Mouse (Mus musculus) forebrain, embryonic 13.5 days (tissue): ENCODE measurements around the gene Hoxa10. TPM values are rescaled to one million over a fixed set of nuclear protein-coding genes. Genes with fewer than 3 reads are reported as not detected.

Experiments used
- ATAC-seq: fragments of 200-750 bp; cut with Nextera tagmentation; 2 replicates; pipeline ENCODE4 v1.8.0; 2017
- H3K27ac ChIP-seq: fragments of 300-500 bp; sonication (generic); 2 replicates; pipeline ENCODE4 v1.5.1; 2015; ENCODE audit warnings: inconsistent platforms, mild to moderate bottlenecking, moderate library complexity
- H3K27me3 ChIP-seq: fragments of 300-500 bp; sonication (generic); 2 replicates; pipeline ENCODE4 v1.6.1; 2015; ENCODE audit warnings: mild to moderate bottlenecking, inconsistent platforms
- H3K36me3 ChIP-seq: fragments of 300-500 bp; sonication (generic); 2 replicates; pipeline ENCODE4 v1.6.1; 2015; ENCODE audit warnings: mild to moderate bottlenecking, inconsistent platforms; ENCODE audit not compliant: poor library complexity, severe bottlenecking
- H3K4me1 ChIP-seq: fragments of 300-500 bp; sonication (generic); 2 replicates; pipeline ENCODE4 v1.6.1; 2015; ENCODE audit warnings: inconsistent platforms
- H3K4me2 ChIP-seq: fragments of 300-500 bp; sonication (generic); 2 replicates; pipeline ENCODE4 v1.6.1; 2015; ENCODE audit warnings: inconsistent platforms, mild to moderate bottlenecking, moderate library complexity
- H3K4me3 ChIP-seq: fragments of 300-500 bp; sonication (generic); 2 replicates; pipeline ENCODE4 v1.5.1; 2015; ENCODE audit warnings: mild to moderate bottlenecking, inconsistent platforms
- H3K9ac ChIP-seq: fragments of 300-500 bp; sonication (generic); 2 replicates; pipeline ENCODE4 v1.6.1; 2015; ENCODE audit warnings: mild to moderate bottlenecking, inconsistent platforms
- H3K9me3 ChIP-seq: fragments of 300-500 bp; sonication (generic); replicated peaks from 2 replicates; pipeline ENCODE4 v1.6.1; 2016; ENCODE audit warnings: inconsistent platforms
- WGBS: fragments of 180-500 bp; shearing (Covaris S2); methylation state at CpG from one replicate; pipeline ENCODE4 v1.1.7; 2015; 5-methylcytosine and 5-hydroxymethylcytosine counted together
- microRNA counts: library from miRNA; unstranded; fragments of <30 nt; microRNA quantifications from one replicate; lab custom pipeline; 2016
- microRNA-seq: library from miRNA; unstranded; fragments of <30 nt; microRNA quantifications from one replicate; pipeline ENCODE4, GENCODE M21; 2016
- polyA plus RNA-seq: library from polyadenylated mRNA; unstranded; fragments of >200 nt; fragmentation: Nextera tagmentation; extraction: Ambion mirVana; gene quantifications from 2 replicates; pipeline ENCODE4 v1.2.1, GENCODE M21; 2015

The Hoxa10 gene
- polyA plus RNA-seq, 1 experiment from 2014 or later = 0.09 TPM

DNA sequence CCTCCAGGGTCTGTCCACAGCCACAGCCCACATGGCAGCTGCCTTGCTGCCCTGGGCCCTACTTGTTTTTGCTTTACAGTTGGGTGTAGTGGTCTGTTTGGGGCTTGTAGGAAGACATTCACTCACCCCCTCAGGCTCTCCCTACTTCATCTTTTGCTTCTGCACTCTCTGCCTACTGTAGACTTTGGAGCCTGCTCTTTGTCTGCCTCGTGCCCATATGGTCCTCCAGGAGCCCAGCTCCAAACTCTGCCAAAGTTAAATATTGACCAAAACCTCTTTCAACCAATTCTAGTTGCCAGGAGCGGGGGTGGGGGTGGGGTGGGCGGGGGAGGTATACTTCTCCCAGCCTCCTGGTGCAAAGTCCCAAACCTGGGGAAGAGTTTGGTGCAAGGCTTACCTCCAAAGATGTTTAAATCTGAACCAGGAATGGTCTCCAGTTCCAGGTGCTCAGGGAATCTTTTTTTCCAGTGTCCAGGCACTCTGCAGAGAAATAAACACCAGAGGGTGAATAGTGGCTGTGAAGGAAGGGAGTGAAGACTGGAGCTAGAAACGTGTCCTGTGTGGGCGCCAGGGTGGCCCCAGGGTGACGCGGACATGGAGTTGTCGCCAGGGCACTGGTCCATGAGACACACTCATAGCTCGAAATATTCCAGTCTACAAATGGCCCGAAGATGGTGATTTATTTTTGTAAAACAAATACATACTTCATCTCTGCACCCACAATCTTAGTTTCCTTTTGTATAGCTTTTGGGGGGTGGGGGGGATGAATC, 57.2 kb downstream of the Hoxa10 start:
- H3K4me2 ChIP-seq = no peak overlapping the region
- peaks cover 100% of the 10 kb centered on the region for H3K27me3 ChIP-seq
- no peak overlapping the region for H3K27ac ChIP-seq
- no peak overlapping the region for H3K9ac ChIP-seq
- no peaks in the 10 kb centered on the region for H3K36me3 ChIP-seq
- no peak for ATAC-seq
- H3K4me3 ChIP-seq = no peak overlapping the region
- no peaks in the 10 kb centered on the region for H3K4me1 ChIP-seq
- 7% methylated on average over 10 of the region's 10 CpGs for WGBS
- H3K9me3 ChIP-seq = no peaks in the 10 kb centered on the region

DNA sequence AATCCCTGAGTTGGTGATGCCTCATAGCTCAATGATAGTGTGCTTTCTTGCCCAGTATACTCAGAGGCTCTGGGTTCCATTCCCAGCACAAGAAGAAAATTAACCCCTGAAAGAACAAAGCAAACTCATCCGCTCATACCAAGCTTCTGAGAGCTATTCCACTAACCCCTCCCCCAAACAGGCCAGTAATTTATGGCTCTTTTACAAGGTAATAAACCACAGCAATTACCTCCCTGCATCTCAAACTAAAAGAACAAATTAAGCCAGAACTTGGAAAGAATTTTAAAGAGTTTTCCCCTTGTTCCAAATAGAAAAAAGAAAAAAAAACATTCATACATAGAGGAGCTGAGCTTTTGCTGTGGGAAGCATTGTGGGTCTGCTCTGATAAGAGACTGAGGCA, 57.9 kb downstream of the Hoxa10 start:
- Histone ChIP-seq H3K9ac (no peak overlapping the region), H3K27me3 (peaks cover 100% of the 10 kb centered on the region), H3K9me3 (no peaks in the 10 kb centered on the region), H3K27ac (no peak overlapping the region), H3K4me3 (no peak overlapping the region), H3K4me2 (no peak overlapping the region), H3K4me1 (no peaks in the 10 kb centered on the region), H3K36me3 (no peaks in the 10 kb centered on the region)
- 6% methylated on average over 1 of the region's 1 CpGs for WGBS
- no peak for ATAC-seq

GRCm38 (mm10) chr6:52182030-52182429, 58.6 kb downstream of the Hoxa10 start:
- H3K4me1 ChIP-seq = no peaks in the 10 kb centered on the region
- no peak for ATAC-seq

More at GRCm38 (mm10) chr6:52182030-52182429, 58.6 kb downstream of the Hoxa10 start:
- H3K27me3 ChIP-seq = peaks cover 100% of the 10 kb centered on the region
- H3K27ac ChIP-seq = no peak overlapping the region
- H3K4me3 ChIP-seq = no peak overlapping the region
- H3K9me3 ChIP-seq = no peaks in the 10 kb centered on the region
- H3K4me2 ChIP-seq = no peak overlapping the region
- WGBS = 17% methylated on average over 2 of the region's 2 CpGs
- no peak overlapping the region for H3K9ac ChIP-seq
- H3K36me3 ChIP-seq = no peaks in the 10 kb centered on the region

MicroRNAs within 50 kb of the gene (microRNA counts, 519-probe panel; counts per million panel counts)
- 177 counts per million, percentile 53 among the panel's probes with 10 or more counts for microRNA mmu-miR-196b (lab: Ali Mortazavi, UCI)

Small RNAs within 50 kb of the gene (microRNA-seq; reads per million reads assigned to microRNA genes)
- 23.6 reads per million, percentile 32 among the genes with 10 or more reads in this experiment for gene Mir196b

Other genes starting within 250 kb of the Hoxa10 start
- 3.6 and 4.1 TPM in 2 replicates for gene Skap2, start 228.3 kb downstream of the Hoxa10 start, polyA plus RNA-seq
- not detected in 2 replicates for gene Hoxa1, start 82.5 kb downstream of the Hoxa10 start, polyA plus RNA-seq
- gene Hoxa2, start 76.0 kb downstream of the Hoxa10 start, polyA plus RNA-seq = not detected in 2 replicates
- not detected in 2 replicates for gene 5730596B20Rik, start 63.4 kb downstream of the Hoxa10 start, polyA plus RNA-seq
- gene Hoxa4, start 49.1 kb downstream of the Hoxa10 start, polyA plus RNA-seq = not detected in 2 replicates
- not detected in 2 replicates for gene Hoxa5, start 36.3 kb downstream of the Hoxa10 start, polyA plus RNA-seq
- not detected in 2 replicates for gene Hoxa6, start 32.1 kb downstream of the Hoxa10 start, polyA plus RNA-seq
- gene Hoxa3, start 27.5 kb downstream of the Hoxa10 start, polyA plus RNA-seq = not detected in 2 replicates
- not detected in 2 replicates for gene Gm28308, start 27.5 kb downstream of the Hoxa10 start, polyA plus RNA-seq
- gene Hoxa7, start 19.0 kb downstream of the Hoxa10 start, polyA plus RNA-seq = not detected in 2 replicates
- not detected in 2 replicates for gene Hoxa9, start 9.8 kb downstream of the Hoxa10 start, polyA plus RNA-seq
- 0.12 TPM in 1 of 2 replicates, not detected in the other for gene Hoxa11, start 5.0 kb upstream of the Hoxa10 start, polyA plus RNA-seq
- not detected in 2 replicates for gene Hoxa13, start 20.0 kb upstream of the Hoxa10 start, polyA plus RNA-seq
- gene Evx1, start 72.6 kb upstream of the Hoxa10 start, polyA plus RNA-seq = not detected in 2 replicates